Mouse (Mus musculus): ENCODE data around the gene Gch1. TPM values are rescaled to one million over a fixed set of nuclear protein-coding genes. Genes with fewer than 3 reads are reported as not detected.

Gch1 gene
- polyA plus RNA-seq (2015; fragmentation: Nextera tagmentation; extraction: Ambion mirVana) = 33.5 and 37.1 TPM in 2 replicates

- under 1% methylated on average over 68 of the region's 68 CpGs for WGBS
- peak; percentile 24; the same call in 1 of the 2 replicates for TF ChIP-seq CTCF (IDR thresholded peaks at IDR 0.05; ENCODE audit: low read depth)
- peak within 1 kb of the TSS; percentile 84 for H3K27ac ChIP-seq (ENCODE audit: low read depth, low read length)
Measured at GRCm38 (mm10) chr14:47188848-47189634, at the start of gene Gch1. Gch1 (minus strand) TSS chr14:47189413.

DNA sequence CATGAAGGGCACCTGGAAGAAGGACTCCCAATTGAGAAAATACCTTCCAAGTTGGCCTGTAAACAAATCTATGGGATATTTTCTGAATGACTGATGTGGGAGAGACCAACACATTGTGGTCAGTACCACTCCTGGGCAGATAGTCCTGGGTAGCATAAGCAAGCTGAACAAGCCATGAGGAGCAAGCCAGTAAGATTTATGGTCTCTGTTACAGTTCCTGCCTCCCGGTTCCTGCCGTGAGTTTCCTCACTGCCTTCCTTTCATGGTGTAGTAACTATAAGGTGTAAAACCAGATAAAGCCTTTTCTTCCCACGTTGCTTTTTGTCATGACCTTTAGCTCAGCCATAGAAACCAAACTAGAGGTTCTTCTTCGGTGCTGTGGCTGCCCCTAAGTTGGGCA, 48.1 kb upstream of the Gch1 start:
- Histone ChIP-seq H3K4me2 (replicated peaks; ENCODE audit: low read depth) (no peak overlapping the region), H3K27ac (ENCODE audit: low read depth, low read length) (no peak overlapping the region), H3K4me1 (replicated peaks; ENCODE audit: control insufficient read depth, insufficient read depth, low read length) (no peaks in the 10 kb centered on the region), H3K36me3 (ENCODE audit: control insufficient read depth, insufficient read depth) (peaks cover 7% of the 10 kb centered on the region; the same call in 1 of the 2 replicates), H3K4me3 (ENCODE audit: low read depth, low read length) (no peak overlapping the region), H3K27me3 (replicated peaks; ENCODE audit: control insufficient read depth, insufficient read depth, low read length) (no peaks in the 10 kb centered on the region), H3K9me3 (ENCODE audit: control insufficient read depth) (no peaks in the 10 kb centered on the region), H3K9ac (ENCODE audit: low read depth, low read length) (no peak overlapping the region)
- TF ChIP-seq CTCF (IDR thresholded peaks at IDR 0.05; ENCODE audit: low read depth) = no peak
- 78% methylated on average over 4 of the region's 4 CpGs for WGBS
- no peak for ATAC-seq

More at GRCm38 (mm10) chr14:47188848-47189634, at the start of gene Gch1:
- Histone ChIP-seq H3K4me3 (ENCODE audit: low read depth, low read length) (peak within 1 kb of the TSS; percentile 64), H3K27me3 (replicated peaks; ENCODE audit: control insufficient read depth, insufficient read depth, low read length) (no peaks in the 10 kb centered on the region), H3K4me1 (replicated peaks; ENCODE audit: control insufficient read depth, insufficient read depth, low read length) (no peaks in the 10 kb centered on the region), H3K36me3 (ENCODE audit: control insufficient read depth, insufficient read depth) (no peaks in the 10 kb centered on the region), H3K4me2 (replicated peaks; ENCODE audit: low read depth) (peak within 1 kb of the TSS; percentile 91), H3K9ac (ENCODE audit: low read depth, low read length) (peak within 1 kb of the TSS; percentile 70), H3K9me3 (ENCODE audit: control insufficient read depth) (no peaks in the 10 kb centered on the region)
- peak; percentile 81 for ATAC-seq

- no peak for ATAC-seq
- 91% methylated on average over 7 of the region's 7 CpGs for WGBS
Measured at GRCm38 (mm10) chr14:47236491-47236890, 47.3 kb upstream of the Gch1 start.

DNA sequence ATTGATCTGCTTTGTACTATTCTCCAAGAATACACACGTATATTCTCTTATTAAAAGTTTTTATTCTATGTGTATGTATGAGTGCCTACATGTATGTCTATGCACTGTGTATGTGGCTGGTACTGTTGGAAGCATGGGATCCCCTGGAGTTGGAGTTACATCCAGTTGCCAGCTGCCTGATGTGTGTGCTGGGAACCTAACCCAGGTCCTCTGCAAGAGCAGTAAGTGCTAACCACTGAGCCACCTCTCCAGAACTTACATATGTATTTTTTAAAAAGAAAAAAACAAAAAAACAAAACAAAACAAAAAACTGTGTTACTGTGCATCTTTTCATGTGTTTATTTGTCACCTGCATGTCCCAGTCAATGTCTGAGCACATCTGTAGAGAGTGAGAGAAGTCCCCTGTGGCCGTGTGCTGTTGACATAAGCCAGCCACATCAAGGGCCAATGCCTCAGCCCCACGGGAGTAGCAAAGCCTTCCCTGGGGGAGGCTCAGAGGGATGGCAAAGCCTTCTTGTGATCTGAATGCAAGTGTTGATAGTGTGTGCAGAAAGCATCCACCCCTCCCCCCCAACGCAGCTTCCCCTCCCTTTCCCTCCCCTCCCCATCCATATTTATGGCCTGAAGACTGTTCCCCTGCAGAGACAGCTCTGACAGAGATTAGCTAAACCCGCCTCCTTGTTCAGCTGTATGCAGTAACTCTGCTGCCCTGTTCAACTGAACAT, 45.5 kb upstream of the Gch1 start:
- no peak overlapping the region for H3K27ac ChIP-seq (ENCODE audit: low read depth, low read length)
- no peaks in the 10 kb centered on the region for H3K9me3 ChIP-seq (ENCODE audit: control insufficient read depth)
- H3K9ac ChIP-seq (ENCODE audit: low read depth, low read length) = no peak overlapping the region
- H3K4me2 ChIP-seq (replicated peaks; ENCODE audit: low read depth) = no peak overlapping the region
- TF ChIP-seq CTCF (IDR thresholded peaks at IDR 0.05; ENCODE audit: low read depth) = no peak
- no peak for ATAC-seq
- no peaks in the 10 kb centered on the region for H3K4me1 ChIP-seq (replicated peaks; ENCODE audit: control insufficient read depth, insufficient read depth, low read length)
- 73% methylated on average over 5 of the region's 5 CpGs for WGBS
- H3K27me3 ChIP-seq (replicated peaks; ENCODE audit: control insufficient read depth, insufficient read depth, low read length) = no peaks in the 10 kb centered on the region
- no peak overlapping the region for H3K4me3 ChIP-seq (ENCODE audit: low read depth, low read length)
- H3K36me3 ChIP-seq (ENCODE audit: control insufficient read depth, insufficient read depth) = no peaks in the 10 kb centered on the region

More at GRCm38 (mm10) chr14:47236491-47236890, 47.3 kb upstream of the Gch1 start:
- H3K9me3 ChIP-seq (ENCODE audit: control insufficient read depth) = no peaks in the 10 kb centered on the region
- H3K27me3 ChIP-seq (replicated peaks; ENCODE audit: control insufficient read depth, insufficient read depth, low read length) = no peaks in the 10 kb centered on the region
- H3K4me2 ChIP-seq (replicated peaks; ENCODE audit: low read depth) = no peak overlapping the region
- H3K4me3 ChIP-seq (ENCODE audit: low read depth, low read length) = no peak overlapping the region
- no peak overlapping the region for H3K9ac ChIP-seq (ENCODE audit: low read depth, low read length)
- H3K27ac ChIP-seq (ENCODE audit: low read depth, low read length) = no peak overlapping the region
- no peak for TF ChIP-seq CTCF (IDR thresholded peaks at IDR 0.05; ENCODE audit: low read depth)
- no peaks in the 10 kb centered on the region for H3K4me1 ChIP-seq (replicated peaks; ENCODE audit: control insufficient read depth, insufficient read depth, low read length)
- H3K36me3 ChIP-seq (ENCODE audit: control insufficient read depth, insufficient read depth) = peaks cover 6% of the 10 kb centered on the region; the same call in 1 of the 2 replicates

DNA sequence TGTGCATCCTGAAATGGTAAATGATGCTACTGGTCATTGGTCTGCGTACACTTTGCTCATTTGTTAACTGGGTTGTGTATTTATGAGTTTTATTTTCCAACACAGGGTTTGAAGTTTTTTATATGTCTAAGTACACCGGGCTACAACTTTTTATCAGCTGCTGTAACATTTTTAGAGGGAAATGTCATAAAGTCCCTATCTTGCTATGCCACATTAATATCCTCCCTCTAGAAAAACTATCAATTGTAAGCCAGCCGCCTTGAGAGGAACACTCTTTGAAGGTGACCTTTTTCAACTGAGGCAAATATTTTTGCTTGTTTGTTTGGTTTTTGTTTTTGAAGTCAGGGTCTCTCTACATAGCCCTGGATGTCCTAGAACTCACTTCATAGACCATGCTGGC, 44.8 kb upstream of the Gch1 start:
- no peaks in the 10 kb centered on the region for H3K9me3 ChIP-seq (ENCODE audit: control insufficient read depth)
- WGBS = 89% methylated on average over 3 of the region's 3 CpGs
- TF ChIP-seq CTCF (IDR thresholded peaks at IDR 0.05; ENCODE audit: low read depth) = no peak
- no peak overlapping the region for H3K9ac ChIP-seq (ENCODE audit: low read depth, low read length)
- H3K27me3 ChIP-seq (replicated peaks; ENCODE audit: control insufficient read depth, insufficient read depth, low read length) = no peaks in the 10 kb centered on the region
- H3K27ac ChIP-seq (ENCODE audit: low read depth, low read length) = no peak overlapping the region
- ATAC-seq = no peak
- no peak overlapping the region for H3K4me2 ChIP-seq (replicated peaks; ENCODE audit: low read depth)
- no peaks in the 10 kb centered on the region for H3K36me3 ChIP-seq (ENCODE audit: control insufficient read depth, insufficient read depth)
- H3K4me3 ChIP-seq (ENCODE audit: low read depth, low read length) = no peak overlapping the region
- no peaks in the 10 kb centered on the region for H3K4me1 ChIP-seq (replicated peaks; ENCODE audit: control insufficient read depth, insufficient read depth, low read length)

DNA sequence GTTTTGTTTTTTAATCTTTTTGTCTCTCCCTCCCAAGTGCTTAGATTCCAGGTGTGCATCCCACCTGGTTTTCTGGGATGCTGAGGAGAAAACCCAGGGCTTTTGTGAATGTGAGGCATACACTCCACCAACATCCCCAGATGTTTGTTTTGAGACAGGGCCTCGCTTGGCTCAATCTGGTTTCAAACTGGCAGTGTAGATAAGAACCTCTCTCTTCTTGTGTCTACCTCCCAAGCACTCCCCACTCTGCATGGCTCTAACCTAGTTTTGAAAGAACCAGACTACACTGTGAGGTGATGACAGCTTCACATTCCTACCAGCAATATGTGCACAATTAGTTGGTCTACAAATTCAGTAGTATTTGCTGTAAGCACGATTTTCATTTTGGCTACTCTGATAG, 44.4 kb upstream of the Gch1 start:
- WGBS = 64% methylated on average over 2 of the region's 2 CpGs
- Histone ChIP-seq H3K4me1 (replicated peaks; ENCODE audit: control insufficient read depth, insufficient read depth, low read length) (no peaks in the 10 kb centered on the region), H3K4me2 (replicated peaks; ENCODE audit: low read depth) (no peak overlapping the region), H3K27me3 (replicated peaks; ENCODE audit: control insufficient read depth, insufficient read depth, low read length) (no peaks in the 10 kb centered on the region), H3K9ac (ENCODE audit: low read depth, low read length) (no peak overlapping the region), H3K27ac (ENCODE audit: low read depth, low read length) (no peak overlapping the region), H3K4me3 (ENCODE audit: low read depth, low read length) (no peak overlapping the region), H3K36me3 (ENCODE audit: control insufficient read depth, insufficient read depth) (no peaks in the 10 kb centered on the region), H3K9me3 (ENCODE audit: control insufficient read depth) (no peaks in the 10 kb centered on the region)
- no peak for TF ChIP-seq CTCF (IDR thresholded peaks at IDR 0.05; ENCODE audit: low read depth)
- ATAC-seq = no peak
